Mouse (Mus musculus): ENCODE data around the gene Ugt1a9.
"Not testable (repeated sequence)": the region's sequence is repeated elsewhere in the genome, so short reads cannot be mapped to it uniquely, and the experiment has no call there.

The Ugt1a9 gene

DNA sequence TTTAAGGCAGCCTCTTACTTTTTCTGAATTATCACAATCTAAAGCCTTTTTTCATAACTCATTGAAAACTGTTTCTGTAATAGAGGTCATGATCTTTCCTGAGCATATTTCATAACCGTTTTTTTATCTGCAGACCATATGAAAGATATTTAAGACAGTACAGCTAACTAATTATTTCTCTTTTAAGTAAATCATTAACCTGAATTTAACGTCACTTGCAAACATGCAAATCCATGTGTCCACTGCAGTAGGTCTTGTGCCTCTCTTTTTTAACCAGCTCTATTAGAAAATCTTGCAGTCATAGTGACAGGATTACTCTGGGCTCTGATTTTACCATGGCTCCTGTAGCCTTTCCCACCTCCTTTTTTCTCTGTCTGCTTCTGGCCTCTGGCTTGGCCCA lies at the start of gene Ugt1a9:
TSS of gene Ugt1a9 (plus strand) at position 306 of the 400 bp plus-strand sequence.
- DNase-seq (ENCODE audit: low spot score in 2 of 2), result no peak

DNA sequence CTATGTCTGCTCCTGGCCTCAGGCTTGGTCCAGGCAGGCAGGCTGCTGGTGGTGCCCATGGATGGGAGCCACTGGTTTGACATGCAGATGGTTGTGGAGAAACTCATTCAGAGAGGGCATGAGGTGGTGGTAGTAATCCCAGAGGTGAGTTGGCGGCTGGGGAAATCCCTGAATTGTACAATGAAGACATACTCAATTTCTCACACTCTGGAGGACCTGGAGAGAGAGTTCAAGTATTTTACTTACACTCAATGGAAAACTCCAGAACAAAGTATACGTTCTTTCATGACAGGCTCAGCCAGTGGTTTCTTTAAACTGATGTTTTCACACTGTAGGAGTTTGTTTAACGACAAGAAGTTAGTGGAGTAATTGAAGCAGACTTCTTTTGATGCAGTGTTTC lies 45.4 kb upstream of the Ugt1a9 start:
- not testable (repeated sequence) for DNase-seq (ENCODE audit: low spot score in 2 of 2)

DNA sequence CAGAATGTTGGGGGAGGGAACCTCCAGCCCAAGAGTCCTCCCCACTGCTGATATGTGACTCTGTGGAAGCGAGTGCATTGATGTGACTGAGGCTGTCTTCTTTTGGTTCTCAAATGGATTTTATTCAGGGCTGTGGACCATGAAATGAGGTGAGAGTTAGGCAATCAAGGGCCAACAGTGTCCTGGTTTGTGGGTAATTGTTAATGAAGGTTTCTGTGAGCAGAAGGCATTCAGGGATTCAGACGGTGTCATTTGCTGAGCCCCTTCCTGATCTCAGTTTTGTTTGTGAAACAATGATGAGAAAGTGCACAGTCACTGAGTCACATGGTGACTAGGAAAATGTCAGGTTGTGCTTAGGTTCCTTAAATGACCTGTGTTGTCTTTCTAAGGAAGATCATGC lies 27.6 kb upstream of the Ugt1a9 start:
- DNase-seq (ENCODE audit: low spot score in 2 of 2), result not testable (repeated sequence)

DNA sequence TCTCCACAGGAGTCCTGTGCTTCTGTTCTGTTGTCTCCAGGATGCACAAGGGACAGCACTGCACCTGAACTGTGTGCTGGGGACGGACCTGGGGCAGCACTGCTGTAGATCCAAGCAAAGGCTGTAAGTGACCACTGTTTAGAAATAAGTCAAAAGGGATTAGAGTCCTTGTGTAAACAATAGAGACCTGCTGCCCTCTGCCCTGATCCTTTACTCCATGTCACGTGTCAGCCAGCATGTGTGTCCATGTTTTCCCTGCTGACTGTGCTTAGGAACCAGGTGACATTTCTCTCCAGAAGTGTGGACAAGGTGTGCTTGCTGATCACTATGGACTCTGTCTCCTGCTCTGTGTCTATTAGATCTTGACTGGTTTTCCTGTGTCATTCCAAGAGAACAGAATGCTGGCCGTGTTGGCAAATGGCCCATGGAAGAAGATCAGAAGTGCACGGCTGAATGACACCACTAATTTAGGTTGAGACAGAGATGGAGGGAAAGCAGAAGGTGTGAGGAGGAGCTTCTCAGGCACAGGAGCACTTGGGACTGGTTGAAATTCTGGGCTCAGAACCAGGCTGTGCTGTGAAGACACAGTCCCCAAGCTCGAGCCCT lies 25.7 kb upstream of the Ugt1a9 start:
- DNase-seq (ENCODE audit: low spot score in 2 of 2), result not testable (repeated sequence)

DNA sequence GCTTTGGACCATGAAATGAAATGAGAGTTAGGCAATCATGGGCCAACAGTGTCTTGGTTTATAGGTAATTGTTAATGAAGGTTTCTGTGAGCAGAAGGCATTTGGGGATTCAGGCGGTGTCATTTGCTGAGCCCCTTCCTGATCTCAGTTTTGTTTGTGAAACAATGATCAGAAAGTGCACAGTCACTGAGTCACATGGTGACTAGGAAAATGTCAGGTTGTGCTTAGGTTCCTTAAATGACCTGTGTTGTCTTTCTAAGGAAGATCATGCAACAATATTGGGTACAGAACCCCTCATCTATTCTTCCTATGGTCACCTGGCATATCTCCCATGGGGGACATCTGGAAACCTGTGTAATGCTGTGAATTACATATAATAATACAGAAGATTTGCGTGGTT lies 23.2 kb upstream of the Ugt1a9 start:
- not testable (repeated sequence) for DNase-seq (ENCODE audit: low spot score in 2 of 2)

DNA sequence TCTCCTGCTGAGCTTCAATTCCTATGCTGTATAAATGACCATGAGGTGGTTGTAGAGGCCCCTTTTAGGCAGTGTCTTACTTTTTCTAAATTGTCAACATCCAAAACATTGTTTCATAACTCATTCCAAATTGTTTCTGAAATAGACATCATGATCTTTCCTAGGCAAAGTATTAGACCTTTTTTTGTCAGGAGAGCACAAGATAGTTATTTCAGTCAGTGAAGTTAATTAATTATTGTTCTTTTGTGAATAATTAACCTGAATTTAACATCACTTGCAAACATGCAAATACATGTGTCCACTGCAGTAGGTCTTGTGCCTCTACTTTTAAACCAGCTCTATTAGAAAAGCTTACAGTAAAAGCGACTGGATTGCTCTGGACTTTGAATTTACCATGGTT lies 15.5 kb upstream of the Ugt1a9 start, which contains the start of gene Ugt1a10:
TSS of gene Ugt1a10 (plus strand) at position 301 of the 400 bp plus-strand sequence.
- DNase-seq (ENCODE audit: low spot score in 2 of 2), result no peak

DNA sequence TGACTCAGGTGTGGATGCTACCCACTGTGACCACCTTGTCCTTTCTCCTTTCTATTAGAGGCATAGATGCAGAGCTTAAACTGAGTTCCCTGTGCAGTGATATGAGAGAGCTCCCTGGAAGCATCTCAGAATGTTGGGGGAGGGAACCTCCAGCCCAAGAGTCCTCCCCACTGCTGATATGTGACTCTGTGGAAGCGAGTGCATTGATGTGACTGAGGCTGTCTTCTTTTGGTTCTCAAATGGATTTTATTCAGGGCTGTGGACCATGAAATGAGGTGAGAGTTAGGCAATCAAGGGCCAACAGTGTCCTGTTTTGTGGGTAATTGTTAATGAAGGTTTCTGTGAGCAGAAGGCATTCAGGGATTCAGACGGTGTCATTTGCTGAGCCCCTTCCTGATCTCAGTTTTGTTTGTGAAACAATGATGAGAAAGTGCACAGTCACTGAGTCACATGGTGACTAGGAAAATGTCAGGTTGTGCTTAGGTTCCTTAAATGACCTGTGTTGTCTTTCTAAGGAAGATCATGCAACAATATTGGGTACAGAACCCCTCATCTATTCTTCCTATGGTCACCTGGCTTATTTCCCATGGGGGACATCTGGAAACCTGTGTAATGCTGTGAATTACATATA lies 4.0 kb upstream of the Ugt1a9 start:
- DNase-seq (ENCODE audit: low spot score in 2 of 2), result not testable (repeated sequence)

DNA sequence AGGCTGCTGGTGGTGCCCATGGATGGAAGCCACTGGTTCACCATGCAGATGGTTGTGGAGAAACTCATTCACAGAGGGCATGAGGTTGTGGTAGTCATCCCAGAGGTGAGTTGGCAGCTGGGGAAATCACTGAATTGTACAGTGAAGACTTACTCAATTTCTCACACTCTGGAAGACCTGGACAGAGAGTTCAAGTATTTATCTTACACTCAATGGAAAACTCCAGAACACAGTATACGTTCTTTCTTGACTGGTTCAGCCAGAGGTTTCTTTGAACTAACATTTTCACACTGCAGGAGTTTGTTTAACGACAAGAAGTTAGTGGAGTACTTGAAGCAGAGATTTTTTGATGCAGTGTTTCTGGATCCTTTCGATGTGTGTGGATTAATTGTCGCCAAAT lies 302 bp downstream of the Ugt1a9 start:
- DNase-seq (ENCODE audit: low spot score in 2 of 2), result no peak

DNA sequence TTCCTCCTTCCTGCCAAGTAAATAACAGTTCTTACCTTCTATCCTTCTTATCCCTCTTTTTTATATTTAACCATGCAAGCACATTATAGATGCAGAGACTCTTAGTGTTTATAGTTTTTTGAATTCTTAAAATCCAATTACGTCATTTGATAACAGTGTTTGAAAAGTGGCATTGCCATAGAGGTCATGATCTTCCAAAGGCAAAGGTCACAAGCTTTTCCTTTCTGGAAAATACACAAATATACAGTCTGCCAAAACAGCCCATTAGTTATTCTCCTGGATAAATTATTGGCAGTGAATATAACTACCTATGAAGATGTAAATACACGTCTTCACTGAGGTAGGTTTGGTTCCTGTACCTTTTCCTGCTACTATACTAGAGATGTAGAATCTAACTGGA lies 3.9 kb downstream of the Ugt1a9 start:
- no peak for DNase-seq (ENCODE audit: low spot score in 2 of 2)

DNA sequence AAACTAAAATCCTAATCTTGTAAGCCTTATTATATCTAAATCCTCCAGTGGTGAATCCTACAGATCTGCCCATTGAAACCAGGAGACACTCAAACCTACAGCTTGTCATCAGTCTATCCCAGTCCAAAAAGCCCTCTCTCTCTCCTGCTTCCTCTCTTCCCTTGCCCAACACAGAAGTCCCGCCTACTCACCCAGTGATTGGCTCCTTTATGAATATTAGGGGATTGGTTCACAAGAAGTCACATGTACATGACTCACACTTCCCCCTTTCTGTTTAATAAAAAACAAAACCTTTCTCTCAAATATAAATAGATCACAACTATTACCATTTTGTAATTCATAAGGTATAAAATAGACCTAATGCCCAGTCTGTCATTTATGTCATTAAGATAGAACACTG lies 6.5 kb downstream of the Ugt1a9 start:
- DNase-seq (ENCODE audit: low spot score in 2 of 2), result no peak

DNA sequence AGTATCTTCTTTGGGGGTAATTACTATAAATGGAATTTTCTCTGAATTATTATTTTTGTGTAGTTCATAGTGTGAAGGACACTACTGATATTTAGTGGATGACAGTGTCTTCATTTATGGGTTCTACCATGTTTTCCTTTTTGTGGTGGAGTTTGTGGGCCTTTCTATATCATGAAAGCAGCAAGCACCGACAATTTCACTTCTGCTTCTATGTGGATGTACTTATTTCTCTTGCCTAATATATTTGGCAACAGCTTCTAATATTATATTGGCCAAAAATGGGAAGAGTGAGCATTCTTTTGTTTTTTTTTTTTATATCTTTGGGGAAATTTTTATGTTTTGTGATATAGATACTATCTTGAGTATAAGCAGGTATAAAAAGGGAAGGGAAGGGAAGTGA lies 11.1 kb downstream of the Ugt1a9 start:
- no peak for DNase-seq (ENCODE audit: low spot score in 2 of 2)

DNA sequence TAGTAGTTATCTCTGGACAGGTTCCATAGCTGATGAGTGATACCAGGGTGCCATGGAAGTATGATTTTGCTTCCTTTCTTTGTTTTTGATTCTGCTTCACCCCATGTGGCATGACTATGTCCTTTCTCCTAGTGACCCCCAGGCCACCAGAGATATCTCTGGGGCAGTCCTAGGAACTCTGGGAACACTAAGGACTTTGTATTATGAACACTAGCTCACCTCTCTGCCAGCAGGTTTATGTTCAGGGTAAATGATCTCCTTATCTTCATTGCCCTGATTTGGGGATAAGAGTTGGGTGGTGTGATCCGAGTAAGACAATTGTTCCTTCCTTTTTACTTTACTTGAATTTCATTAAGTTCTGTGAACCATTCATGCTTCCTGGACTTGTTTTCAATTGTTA lies 15.5 kb downstream of the Ugt1a9 start:
- DNase-seq (ENCODE audit: low spot score in 2 of 2), result no peak

DNA sequence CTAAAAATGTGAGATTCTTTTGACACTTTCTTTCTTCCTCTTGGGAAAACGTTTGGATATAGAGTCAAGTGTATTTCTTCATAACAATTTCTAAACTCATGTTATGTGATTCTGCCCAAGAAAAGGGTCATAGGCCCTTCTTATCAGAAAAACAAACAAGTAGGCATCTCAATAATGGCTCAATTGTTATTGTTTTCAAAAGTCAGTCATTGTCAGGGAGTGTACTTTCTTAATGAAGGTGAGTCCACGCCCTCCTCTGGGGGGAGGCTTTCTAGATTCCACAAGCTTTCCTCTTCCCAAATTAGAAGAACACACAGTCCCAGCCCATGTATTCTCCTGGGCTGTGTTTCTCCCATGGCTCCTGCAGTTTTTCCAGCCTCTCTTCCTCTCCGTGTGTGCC lies 16.9 kb downstream of the Ugt1a9 start, which contains the start of gene Ugt1a8:
TSS of gene Ugt1a8 (plus strand) at position 301 of the 400 bp plus-strand sequence.
- DNase-seq (ENCODE audit: low spot score in 2 of 2), result no peak

DNA sequence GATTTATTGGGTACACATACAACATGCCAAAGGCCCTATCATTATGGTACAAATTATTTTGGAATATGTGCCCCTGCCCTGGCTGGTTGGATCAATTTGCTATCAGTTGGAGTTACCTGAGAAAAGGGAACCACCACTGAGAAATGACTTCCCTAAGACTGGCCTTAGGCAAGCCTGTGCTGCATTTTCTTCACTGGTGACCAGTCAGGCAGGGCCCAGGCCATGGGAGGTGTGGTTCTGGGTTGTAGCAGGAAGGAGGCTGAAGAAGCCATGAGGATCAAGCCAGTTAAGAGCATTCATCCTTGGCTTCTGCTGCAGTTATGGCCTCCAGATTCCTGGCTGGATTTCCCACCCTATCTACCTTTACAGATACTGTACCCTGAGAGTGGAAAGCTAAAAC lies 21.7 kb downstream of the Ugt1a9 start:
- DNase-seq (ENCODE audit: low spot score in 2 of 2), result no peak

DNA sequence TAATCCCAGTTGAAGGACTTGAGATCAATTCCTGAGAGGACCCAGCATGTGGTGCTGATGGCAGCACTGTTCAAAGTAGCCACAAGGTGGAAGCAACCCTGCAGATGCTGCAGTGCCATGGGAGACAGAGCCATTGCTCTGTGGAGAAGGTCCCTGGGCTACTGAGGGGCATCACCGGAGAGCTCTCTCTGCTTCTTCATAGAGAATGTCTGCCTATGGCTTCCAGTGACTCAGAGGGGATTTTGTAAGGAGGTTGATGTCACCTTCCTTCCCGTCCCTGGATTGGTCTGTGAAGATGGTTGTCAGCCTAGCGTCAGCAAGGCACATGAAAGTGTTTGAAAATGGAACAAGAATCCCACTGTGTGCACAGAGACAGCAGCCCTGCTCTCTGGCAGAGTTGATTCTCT lies 23.7 kb downstream of the Ugt1a9 start:
- not testable (repeated sequence) for DNase-seq (ENCODE audit: low spot score in 2 of 2)

DNA sequence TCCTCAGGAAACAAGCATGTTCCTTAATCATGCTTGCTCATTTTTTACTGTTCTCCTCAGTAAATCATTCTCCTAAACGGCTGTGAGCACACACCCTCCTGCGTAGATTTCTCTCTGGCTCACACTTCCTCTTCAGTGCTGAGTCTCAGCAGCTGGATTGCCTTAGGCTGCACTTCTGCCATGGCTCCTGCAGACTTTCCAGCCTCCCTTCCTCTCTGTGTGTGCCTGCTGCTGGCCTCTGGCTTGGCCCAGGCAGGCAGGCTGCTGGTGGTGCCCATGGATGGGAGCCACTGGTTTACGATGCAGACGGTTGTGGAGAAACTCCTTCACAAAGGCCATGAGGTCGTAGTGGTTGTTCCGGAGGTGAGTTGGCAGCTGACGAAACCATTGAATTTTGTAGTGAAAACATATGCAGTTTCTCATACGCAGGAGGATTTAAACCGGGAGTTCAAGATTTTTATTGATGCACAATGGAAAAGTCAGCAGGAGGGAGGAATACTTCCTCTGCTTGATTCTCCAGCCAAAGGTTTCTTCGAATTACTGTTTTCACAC lies 24.4 kb downstream of the Ugt1a9 start, which contains the start of gene Ugt1a7c:
TSS of gene Ugt1a7c (plus strand) at position 122 of the 552 bp plus-strand sequence.
- no peak for DNase-seq (ENCODE audit: low spot score in 2 of 2)

DNA sequence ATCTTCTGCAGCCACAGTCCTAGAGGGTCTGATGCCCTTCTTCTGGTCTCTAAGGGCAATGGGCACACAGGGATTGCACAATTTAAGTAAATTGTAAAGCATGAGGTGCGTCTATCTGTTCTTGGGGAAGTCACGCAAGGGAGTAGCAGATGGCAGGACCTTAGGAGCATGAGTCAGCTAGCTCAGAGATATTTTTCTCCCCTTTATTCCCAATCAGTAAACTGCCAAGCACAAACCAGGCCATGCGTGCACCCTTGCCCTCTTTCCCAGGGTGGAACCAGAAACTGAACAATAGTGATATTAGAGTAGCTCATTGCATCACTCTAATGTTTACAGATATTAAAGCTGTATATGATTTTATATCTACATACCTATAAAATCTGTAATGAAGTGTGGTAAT lies 27.9 kb downstream of the Ugt1a9 start:
- DNase-seq (ENCODE audit: low spot score in 2 of 2), result not testable (repeated sequence)

DNA sequence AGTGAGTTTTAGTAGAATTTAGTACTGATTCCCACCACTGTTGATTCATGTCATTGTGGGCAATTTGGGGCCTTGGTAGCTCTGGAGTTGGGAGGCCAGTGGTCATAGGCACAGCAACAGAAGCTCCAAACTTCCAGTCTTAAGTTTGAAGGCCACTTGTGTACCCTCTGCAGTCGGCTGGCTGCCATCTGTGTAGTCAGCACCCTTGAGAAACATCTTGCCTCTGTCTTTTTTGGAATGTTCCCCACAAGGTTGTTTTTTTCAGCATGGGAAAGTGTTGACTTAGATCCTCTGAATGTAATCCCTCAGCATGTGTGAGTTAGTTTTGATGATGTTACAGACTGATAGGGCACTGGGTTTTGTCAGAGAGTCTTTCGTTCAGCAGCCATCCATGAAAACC lies 29.1 kb downstream of the Ugt1a9 start:
- DNase-seq (ENCODE audit: low spot score in 2 of 2), result not testable (repeated sequence)

DNA sequence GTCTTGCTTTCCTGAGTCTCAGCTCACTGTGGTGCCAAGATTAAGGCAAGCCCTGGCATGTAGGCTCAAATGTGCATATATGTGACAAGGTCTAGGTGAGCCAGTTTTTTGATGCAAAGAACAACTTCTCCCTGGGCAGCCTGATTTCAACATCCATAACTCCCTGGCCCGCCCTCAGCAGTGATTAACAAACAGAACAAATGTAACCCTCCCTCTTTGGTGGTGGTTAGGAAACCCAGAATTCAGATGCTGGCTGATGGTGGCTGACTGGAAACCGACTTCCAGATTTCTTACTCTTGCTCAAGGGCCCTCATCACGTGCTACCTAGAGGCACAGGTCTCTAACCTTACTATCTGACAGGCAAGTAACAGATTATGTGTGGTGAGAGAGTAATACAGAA lies 32.4 kb downstream of the Ugt1a9 start, which contains the start of gene Ugt1a6b:
TSS of gene Ugt1a6b (plus strand) at position 234 of the 400 bp plus-strand sequence.
- DNase-seq (ENCODE audit: low spot score in 2 of 2), result not testable (repeated sequence)

DNA sequence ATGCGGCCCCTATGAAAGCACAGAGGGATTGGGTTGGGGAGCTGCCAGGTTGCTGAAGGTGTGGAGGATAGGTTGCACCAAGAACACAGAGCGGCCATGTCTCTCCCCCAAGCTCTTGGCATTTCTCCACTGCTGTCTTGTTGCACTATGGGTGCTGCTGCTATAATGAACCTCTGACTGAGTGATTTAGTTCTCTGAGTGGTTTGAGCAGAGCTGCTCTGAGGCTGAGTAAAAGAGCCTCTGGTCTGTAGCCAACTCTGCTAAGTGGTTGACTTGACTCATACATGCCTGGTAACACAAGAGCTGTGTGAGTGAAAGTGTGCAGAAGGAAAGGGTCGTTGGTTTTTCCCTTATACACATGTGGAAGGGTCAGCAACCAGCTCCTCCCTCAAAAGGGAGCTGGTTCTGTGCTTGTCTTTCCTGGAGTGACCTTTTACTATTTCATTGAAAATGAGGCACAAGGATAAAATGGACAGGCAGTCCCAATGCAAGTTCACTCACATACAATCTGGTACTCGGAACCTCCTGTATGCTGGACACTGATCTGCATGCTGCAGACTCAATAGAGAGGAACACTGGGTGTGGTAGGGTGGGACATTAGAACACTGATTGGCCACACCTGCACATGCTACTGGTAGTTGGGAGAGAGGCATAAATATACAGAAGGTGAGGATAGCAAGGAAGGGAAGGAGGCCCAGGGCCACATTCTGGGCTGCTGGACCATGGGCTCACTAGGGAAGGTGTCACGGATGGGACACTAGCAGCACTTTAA lies 33.3 kb downstream of the Ugt1a9 start:
- DNase-seq (ENCODE audit: low spot score in 2 of 2), result not testable (repeated sequence)

DNA sequence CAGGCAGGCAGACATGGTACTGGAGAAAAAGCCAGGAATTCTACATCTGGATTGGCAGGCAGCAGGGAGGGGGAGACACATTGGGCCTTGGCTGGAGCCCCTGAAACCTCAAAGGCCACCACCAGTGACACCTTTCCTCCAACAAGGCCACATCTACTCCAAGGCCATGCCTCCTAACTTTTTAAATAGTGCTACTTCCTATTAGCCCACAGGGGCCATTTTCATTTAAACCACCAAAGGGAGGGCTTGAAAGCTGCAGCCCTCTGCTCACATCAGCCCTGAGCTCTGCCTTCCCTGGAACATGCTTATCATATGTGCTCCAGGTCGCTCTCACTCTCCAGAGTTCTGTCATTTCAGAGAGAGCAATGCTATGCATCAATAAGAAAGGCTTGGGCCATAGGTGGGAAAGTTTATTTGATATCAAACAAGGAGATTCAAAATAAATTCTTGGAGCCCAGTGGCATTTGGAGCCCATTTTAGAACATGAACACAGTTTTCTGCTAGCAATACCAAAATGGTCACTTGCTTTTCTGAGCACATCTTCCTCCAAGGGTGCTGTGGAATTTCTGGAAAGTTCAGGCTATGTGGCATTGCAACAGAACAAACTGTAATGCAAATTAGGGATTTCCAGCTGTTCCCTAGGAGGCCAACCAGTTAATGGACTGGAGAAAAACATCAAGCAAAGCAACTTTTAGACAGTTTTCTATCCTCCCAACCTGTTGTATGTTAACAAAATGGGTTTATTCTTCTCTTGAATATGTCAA lies 34.2 kb downstream of the Ugt1a9 start:
- no peak for DNase-seq (ENCODE audit: low spot score in 2 of 2)
